Mouse (Mus musculus) spleen, adult 2 months (tissue): ENCODE measurements at regions not wholly inside any gene's neighbourhood (a gene's known extent, or its start where the extent isn't known, plus 50 kb on each side); places are given as distances from the start of the nearest gene placed in this dataset.

Source experiments
- DNase-seq, 2 experiments: peaks; one replicate each; pipeline versions ENCODE4 v3.0.0 to v3.0.0-alpha.2; 2012 to 2021; ENCODE audit warnings: low spot score in 2 of 2, low read depth in 1 of 2
- H3K27ac ChIP-seq: fragments of 200-500 bp; 2 replicates; pipeline ENCODE4 v1.5.1; 2012; ENCODE audit warnings: low read length, inconsistent platforms; ENCODE audit not compliant: insufficient read depth
- H3K27me3 ChIP-seq: fragments of 200-500 bp; 2 replicates; pipeline ENCODE4 v1.6.1; 2012; ENCODE audit warnings: mild to moderate bottlenecking, moderate library complexity, low read length, inconsistent platforms; ENCODE audit not compliant: control insufficient read depth, insufficient read depth
- H3K36me3 ChIP-seq: fragments of 200-500 bp; 2 replicates; pipeline ENCODE4 v1.6.1; 2012; ENCODE audit warnings: mild to moderate bottlenecking, low read length, inconsistent platforms; ENCODE audit not compliant: control insufficient read depth, insufficient read depth
- H3K4me1 ChIP-seq: fragments of 200-500 bp; 2 replicates; pipeline ENCODE4 v1.6.1; 2011; ENCODE audit warnings: inconsistent platforms; ENCODE audit not compliant: control insufficient read depth, insufficient read depth, insufficient read length
- H3K4me3 ChIP-seq: fragments of 200-500 bp; 2 replicates; pipeline ENCODE4 v1.5.1; 2011; ENCODE audit warnings: mild to moderate bottlenecking, inconsistent platforms; ENCODE audit not compliant: insufficient read depth, insufficient read length; ENCODE audit errors: extremely low read depth
- CTCF ChIP-seq: fragments of 200-500 bp; IDR thresholded peaks from 2 replicates; pipeline ENCODE4 v1.5.1; 2011; ENCODE audit warnings: mild to moderate bottlenecking, inconsistent platforms; ENCODE audit not compliant: insufficient read depth, insufficient read length, insufficient replicate concordance; ENCODE audit errors: extremely low read depth
- POLR2A ChIP-seq: fragments of 200-500 bp; IDR thresholded peaks from 2 replicates; pipeline ENCODE4 v1.6.1; 2011; ENCODE audit warnings: low read depth, low read length, inconsistent platforms
- WGBS: fragments of 180-500 bp; shearing (Covaris S2); methylation state at CpG from one replicate; pipeline ENCODE4 v1.1.7; 2018; 5-methylcytosine and 5-hydroxymethylcytosine counted together

GRCm38 (mm10) chr2:124821366-124821765 lies 246.6 kb upstream of the Slc24a5 start:
- no peak for DNase-seq
- 89% methylated on average over 4 of the region's 4 CpGs for WGBS
- Histone ChIP-seq H3K4me1 (no peaks in the 10 kb centered on the region), H3K4me3 (no peak overlapping the region), H3K36me3 (no peaks in the 10 kb centered on the region), H3K27ac (no peak overlapping the region), H3K27me3 (no peaks in the 10 kb centered on the region)
- TF ChIP-seq CTCF (no peak), POLR2A (no peak)

GRCm38 (mm10) chr2:124848812-124849211 lies 219.1 kb upstream of the Slc24a5 start:
- Histone ChIP-seq H3K4me1 (no peaks in the 10 kb centered on the region), H3K4me3 (no peak overlapping the region), H3K27me3 (no peaks in the 10 kb centered on the region), H3K27ac (no peak overlapping the region), H3K36me3 (no peaks in the 10 kb centered on the region)
- DNase-seq: no peak
- TF ChIP-seq CTCF: no peak
- TF ChIP-seq POLR2A: no peak
- WGBS: 85% methylated on average over 4 of the region's 4 CpGs

- Histone ChIP-seq H3K27ac (no peak overlapping the region), H3K27me3 (no peaks in the 10 kb centered on the region), H3K36me3 (no peaks in the 10 kb centered on the region), H3K4me3 (no peak overlapping the region), H3K4me1 (no peaks in the 10 kb centered on the region)
- TF ChIP-seq POLR2A: no peak
- no peak for TF ChIP-seq CTCF
- DNase-seq: no peak
- WGBS: 25% methylated on average over 3 of the region's 3 CpGs
Observed at GRCm38 (mm10) chr2:124858504-124858903, 209.4 kb upstream of the Slc24a5 start.

- DNase-seq: no peak
- Histone ChIP-seq H3K27me3 (no peaks in the 10 kb centered on the region), H3K27ac (no peak overlapping the region), H3K36me3 (no peaks in the 10 kb centered on the region), H3K4me3 (no peak overlapping the region), H3K4me1 (no peaks in the 10 kb centered on the region)
- no peak for TF ChIP-seq CTCF
- WGBS: 45% methylated on average over 4 of the region's 4 CpGs
Observed at GRCm38 (mm10) chr2:124888209-124888608, 179.7 kb upstream of the Slc24a5 start.

GRCm38 (mm10) chr2:124895002-124895401 lies 172.9 kb upstream of the Slc24a5 start:
- TF ChIP-seq CTCF (no peak), POLR2A (no peak)
- H3K4me1 ChIP-seq: no peaks in the 10 kb centered on the region

GRCm38 (mm10) chr2:124903556-124903955 lies 164.4 kb upstream of the Slc24a5 start:
- TF ChIP-seq POLR2A: no peak
- TF ChIP-seq CTCF: no peak
- H3K4me3 ChIP-seq: no peak overlapping the region
- no peaks in the 10 kb centered on the region for H3K4me1 ChIP-seq
- no peaks in the 10 kb centered on the region for H3K36me3 ChIP-seq
- WGBS: 86% methylated on average over 4 of the region's 4 CpGs
- no peak for DNase-seq
- no peaks in the 10 kb centered on the region for H3K27me3 ChIP-seq
- no peak overlapping the region for H3K27ac ChIP-seq

More at GRCm38 (mm10) chr2:124895002-124895401, 172.9 kb upstream of the Slc24a5 start:
- WGBS: 92% methylated on average over 4 of the region's 4 CpGs
- Histone ChIP-seq H3K27ac (no peak overlapping the region), H3K4me3 (no peak overlapping the region), H3K27me3 (no peaks in the 10 kb centered on the region), H3K36me3 (no peaks in the 10 kb centered on the region)
- DNase-seq: no peak

GRCm38 (mm10) chr2:124905076-124905475 lies 162.8 kb upstream of the Slc24a5 start:
- no peaks in the 10 kb centered on the region for H3K36me3 ChIP-seq
- no peak overlapping the region for H3K4me3 ChIP-seq
- 74% methylated on average over 1 of the region's 1 CpGs for WGBS
- no peaks in the 10 kb centered on the region for H3K4me1 ChIP-seq
- TF ChIP-seq POLR2A (no peak), CTCF (peak; percentile 19; the same call in 1 of the 2 replicates)
- no peaks in the 10 kb centered on the region for H3K27me3 ChIP-seq
- H3K27ac ChIP-seq: no peak overlapping the region
- DNase-seq: no peak
